Mouse (Mus musculus): ENCODE measurements around the gene Dpp6. TPM values are rescaled to one million over a fixed set of nuclear protein-coding genes. Genes with fewer than 3 reads are reported as not detected.

Gene Dpp6
- polyA plus RNA-seq (2012; rRNA removed), result 0.62 and 0.64 TPM in 2 replicates

- no peak for DNase-seq (ENCODE audit: low read depth, low spot score)
- WGBS, result 6% methylated on average over 48 of the region's 48 CpGs
Measured at GRCm38 (mm10) chr5:26816975-26817941, at the start of gene Dpp6. TSS of gene Dpp6 (plus strand) at chr5:26817203.

- WGBS, result 67% methylated on average over 3 of the region's 3 CpGs
- no peak for DNase-seq (ENCODE audit: low read depth, low spot score)
Measured at GRCm38 (mm10) chr5:26783955-26784354, 33.0 kb upstream of the Dpp6 start.

DNA sequence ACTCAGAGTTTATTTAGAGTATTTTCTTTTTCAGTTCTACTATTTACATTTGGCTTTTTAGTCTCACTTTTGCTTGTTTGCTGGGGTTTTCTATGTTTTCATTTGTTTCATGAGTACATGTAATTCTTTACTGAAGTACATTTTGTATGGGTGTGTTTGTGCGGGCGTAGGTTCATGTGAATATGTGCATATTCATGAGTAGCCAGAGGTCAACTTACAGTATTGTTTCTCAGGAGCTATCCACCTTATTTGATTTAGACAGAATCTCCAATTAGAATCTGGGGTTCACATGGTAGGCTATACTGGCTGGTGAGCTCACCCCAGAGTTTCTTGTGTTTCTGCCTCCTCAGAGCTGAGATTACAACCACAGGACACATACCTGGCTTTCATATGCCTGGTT lies 21.5 kb upstream of the Dpp6 start:
- no peak for DNase-seq (ENCODE audit: low read depth, low spot score)
- 99% methylated on average over 2 of the region's 2 CpGs for WGBS

- WGBS, result 74% methylated on average over 1 of the region's 1 CpGs
- no peak for DNase-seq (ENCODE audit: low read depth, low spot score)
Measured at GRCm38 (mm10) chr5:26835972-26836371, 19.0 kb downstream of the Dpp6 start.

DNA sequence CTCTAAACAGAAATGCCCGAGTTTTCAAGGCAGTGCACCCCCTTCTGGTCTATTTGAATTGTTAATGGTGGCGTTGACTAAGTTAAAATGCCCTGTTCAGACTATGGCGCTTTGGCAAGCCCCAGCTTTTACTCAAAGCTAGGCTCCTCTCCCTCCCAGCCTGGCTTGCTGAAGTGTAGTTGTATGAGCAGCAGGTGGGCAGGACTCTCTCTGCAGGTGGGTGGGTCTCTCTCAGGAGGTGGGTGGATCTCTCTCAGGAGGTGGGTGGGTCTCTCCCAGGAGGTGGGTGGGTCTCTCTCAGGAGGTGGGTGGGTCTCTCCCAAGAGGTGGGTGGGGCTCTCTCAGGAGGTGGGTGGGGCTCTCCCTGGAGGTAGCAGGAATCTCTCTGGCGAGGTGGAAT lies 24.1 kb downstream of the Dpp6 start:
- no peak for DNase-seq (ENCODE audit: low read depth, low spot score)
- 27% methylated on average over 4 of the region's 4 CpGs for WGBS

GRCm38 (mm10) chr5:26854746-26855145 lies 37.7 kb downstream of the Dpp6 start:
- 68% methylated on average over 4 of the region's 4 CpGs for WGBS
- DNase-seq (ENCODE audit: low read depth, low spot score), result no peak

DNA sequence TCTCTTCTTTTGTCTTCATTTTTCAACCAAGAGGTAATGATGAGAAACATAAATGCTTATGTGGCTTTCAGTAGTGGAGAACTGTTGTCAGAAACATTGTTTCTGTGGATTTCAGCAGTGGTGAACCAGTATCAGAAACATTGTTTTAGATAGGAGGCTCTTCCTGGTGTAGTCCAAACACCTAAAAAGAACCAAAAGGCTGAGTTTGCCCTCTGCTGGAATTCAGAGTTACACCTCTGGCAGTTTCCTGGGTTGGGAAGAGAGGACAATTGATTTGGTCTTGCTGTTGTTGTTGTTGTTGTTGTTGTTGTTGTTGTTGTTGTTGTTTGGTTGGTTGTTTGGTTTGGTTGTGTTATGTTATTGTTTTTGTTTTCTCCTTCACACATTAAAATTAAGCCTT lies 58.4 kb downstream of the Dpp6 start:
- no peak for DNase-seq (ENCODE audit: low read depth, low spot score)

DNA sequence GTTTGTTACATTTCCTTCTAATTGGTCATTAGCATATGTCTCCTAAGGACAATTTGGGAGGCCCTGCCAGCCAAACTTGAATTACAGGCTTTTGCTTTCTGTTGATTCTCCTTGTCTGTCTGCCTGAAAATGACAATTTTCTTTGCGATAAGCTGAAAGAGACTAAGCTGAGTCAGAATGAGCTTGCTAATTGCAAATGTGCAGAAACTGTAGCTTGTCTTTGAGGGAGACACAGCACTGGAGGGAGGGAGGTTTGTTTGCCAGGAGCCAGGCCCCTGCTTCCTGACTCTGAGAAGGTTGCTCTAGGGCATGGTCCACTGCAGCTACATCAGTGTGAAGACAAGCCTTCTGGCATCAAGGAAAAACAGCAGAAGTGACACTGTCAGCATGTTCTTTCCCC lies 70.5 kb downstream of the Dpp6 start:
- DNase-seq (ENCODE audit: low read depth, low spot score), result no peak
- WGBS, result 78% methylated on average over 1 of the region's 1 CpGs

DNA sequence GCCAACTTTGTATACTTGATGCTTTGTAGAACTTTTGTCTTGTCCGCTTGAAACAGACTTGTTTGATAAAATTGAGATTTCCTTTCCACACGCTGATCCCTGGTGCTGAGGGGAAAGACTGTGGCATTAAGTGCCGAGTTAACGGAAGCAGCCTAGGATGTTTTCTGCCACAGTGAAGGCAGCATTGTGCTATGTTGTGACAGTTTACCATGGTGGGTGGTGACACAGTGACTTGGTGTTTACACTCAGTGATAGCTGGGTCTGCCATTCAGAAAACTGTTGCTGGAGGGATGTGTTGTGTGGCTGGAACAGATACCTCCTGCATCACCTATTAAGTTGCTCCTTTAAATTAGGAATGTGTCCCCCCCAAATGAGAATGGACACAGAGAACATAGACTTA lies 71.1 kb downstream of the Dpp6 start:
- WGBS, result 83% methylated on average over 4 of the region's 4 CpGs

GRCm38 (mm10) chr5:26894346-26894745 lies 77.3 kb downstream of the Dpp6 start:
- no peak for DNase-seq (ENCODE audit: low read depth, low spot score)
- WGBS, result 5% methylated on average over 3 of the region's 3 CpGs

More for the DNA sequence above, 71.1 kb downstream of the Dpp6 start:
- DNase-seq (ENCODE audit: low read depth, low spot score), result no peak

GRCm38 (mm10) chr5:26903786-26904185 lies 86.8 kb downstream of the Dpp6 start:
- WGBS, result 10% methylated on average over 9 of the region's 9 CpGs
- DNase-seq (ENCODE audit: low read depth, low spot score), result no peak

- no peak for DNase-seq (ENCODE audit: low read depth, low spot score)
- 2% methylated on average over 32 of the region's 32 CpGs for WGBS
Measured at GRCm38 (mm10) chr5:26904324-26905041, 87.5 kb downstream of the Dpp6 start.

- WGBS, result 77% methylated on average over 7 of the region's 7 CpGs
- no peak for DNase-seq (ENCODE audit: low read depth, low spot score)
Measured at GRCm38 (mm10) chr5:26907151-26907550, 90.1 kb downstream of the Dpp6 start.

DNA sequence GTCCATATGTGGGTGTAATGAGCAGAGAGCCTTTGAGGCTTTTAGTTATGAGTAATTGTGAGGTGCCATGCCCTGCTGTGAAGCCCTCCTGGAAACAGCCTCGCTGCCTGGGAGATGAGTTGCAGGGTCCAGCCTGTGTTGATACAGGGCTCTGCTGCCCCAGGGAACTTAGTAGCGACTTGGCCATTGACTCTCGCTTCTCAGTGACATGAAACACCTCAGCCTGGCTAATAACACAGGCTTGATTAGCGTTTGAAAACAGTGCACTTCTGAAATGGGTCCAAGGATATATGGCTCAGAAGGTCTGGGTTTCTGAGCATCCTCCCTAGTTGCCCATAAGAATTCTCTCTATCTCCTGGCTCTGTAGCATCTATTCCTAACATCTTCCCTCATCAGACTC lies 91.6 kb downstream of the Dpp6 start:
- 61% methylated on average over 4 of the region's 4 CpGs for WGBS
- no peak for DNase-seq (ENCODE audit: low read depth, low spot score)

DNA sequence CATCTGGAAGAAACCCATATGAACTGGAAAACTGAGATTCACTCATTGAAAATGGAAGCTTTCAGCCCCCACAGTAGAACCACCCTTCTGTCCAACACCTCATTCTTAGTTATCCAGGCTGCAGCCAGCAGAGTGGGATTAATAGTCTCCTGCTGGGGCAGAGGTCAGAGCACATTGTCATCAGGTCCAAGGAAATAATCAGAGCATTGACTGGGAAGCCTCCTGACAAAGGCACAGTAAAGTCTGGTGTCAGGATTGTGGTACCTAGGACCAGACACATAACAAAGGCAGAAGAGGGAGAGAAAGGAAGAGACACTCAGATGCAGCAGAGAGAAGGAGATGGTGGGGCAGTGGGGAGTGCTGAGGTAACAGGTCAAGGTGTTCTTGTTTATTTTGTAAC lies 93.3 kb downstream of the Dpp6 start:
- DNase-seq (ENCODE audit: low read depth, low spot score), result no peak

DNA sequence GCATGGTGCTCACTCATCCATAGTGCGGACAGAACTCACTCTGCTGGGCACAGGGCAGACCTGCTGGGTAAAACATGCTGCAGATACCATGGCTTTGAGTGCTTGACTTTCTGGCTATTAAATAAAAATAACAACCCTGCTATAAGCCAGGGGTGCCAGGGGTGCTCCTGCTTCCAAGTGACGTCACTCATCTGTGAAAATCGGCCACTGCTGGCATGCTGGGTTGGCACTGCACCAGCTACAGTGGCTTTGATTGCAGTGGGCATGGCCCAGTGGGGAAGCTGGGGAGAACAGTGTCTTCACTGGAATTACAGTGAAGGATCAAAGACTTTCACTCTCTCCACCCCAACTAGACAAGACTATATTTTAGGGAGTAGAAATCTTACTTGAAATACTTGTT lies 95.0 kb downstream of the Dpp6 start:
- no peak for DNase-seq (ENCODE audit: low read depth, low spot score)
- WGBS, result 69% methylated on average over 3 of the region's 3 CpGs

DNA sequence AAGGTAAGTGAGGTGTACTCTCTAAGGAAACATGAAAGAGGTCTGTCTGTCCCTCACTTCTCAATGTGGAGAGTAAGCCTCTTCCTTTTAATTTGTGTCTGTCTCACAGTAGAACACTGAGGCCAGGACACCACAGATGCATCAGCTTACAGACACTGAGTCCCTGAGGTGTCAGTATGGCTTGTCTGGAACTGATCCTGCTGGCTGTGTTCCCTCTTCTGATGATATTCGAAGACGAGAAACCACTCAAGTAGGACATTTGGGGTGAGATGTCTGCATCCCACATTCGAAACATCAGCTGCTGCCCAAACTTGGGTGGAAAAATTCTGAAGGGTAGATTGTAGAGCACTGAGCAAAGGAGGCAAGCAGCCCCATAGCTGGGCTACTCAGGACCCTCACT lies 101.8 kb downstream of the Dpp6 start:
- no peak for DNase-seq (ENCODE audit: low read depth, low spot score)
- WGBS, result 79% methylated on average over 3 of the region's 3 CpGs

- WGBS, result 81% methylated on average over 5 of the region's 5 CpGs
- DNase-seq (ENCODE audit: low read depth, low spot score), result no peak
Measured at GRCm38 (mm10) chr5:26924552-26924951, 107.5 kb downstream of the Dpp6 start.

DNA sequence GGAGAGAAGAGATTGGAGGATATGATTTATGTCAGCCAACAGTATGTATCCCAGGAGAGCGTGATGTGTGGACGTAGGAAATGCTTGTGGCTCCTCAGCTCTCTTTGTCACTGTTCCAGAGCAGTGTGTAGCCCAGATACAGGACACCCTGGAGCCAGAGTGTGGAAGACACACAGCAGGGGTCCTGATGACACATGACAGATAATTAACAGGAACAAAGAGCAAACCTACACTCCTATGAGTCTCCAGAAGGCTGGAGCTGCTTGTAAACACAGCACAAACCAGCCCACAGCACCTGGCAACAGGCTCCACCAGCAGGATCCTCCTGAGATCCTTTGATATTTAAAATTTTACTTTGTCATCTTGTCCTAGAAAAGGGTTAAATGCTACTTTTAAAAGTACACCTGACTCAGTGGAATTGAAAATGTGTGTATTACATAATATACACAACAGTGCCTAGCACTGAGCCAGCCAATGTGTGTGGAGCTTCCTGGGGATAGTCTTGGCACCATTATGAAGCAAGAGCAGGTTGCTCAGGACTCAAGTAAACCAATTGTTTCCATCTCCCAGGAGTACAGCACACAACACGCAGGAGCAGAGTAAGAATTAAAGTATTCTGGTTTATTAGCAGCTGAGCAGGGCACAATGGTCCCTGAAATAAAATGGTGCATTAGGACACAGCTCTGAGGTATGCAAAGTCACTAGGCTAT lies 115.6 kb downstream of the Dpp6 start:
- no peak for DNase-seq (ENCODE audit: low read depth, low spot score)
- 50% methylated on average over 3 of the region's 3 CpGs for WGBS

GRCm38 (mm10) chr5:26934911-26935310 lies 117.9 kb downstream of the Dpp6 start:
- 69% methylated on average over 6 of the region's 6 CpGs for whole genome bisulfite sequencing
- DNase-seq (ENCODE audit: low read depth, low spot score), result no peak

All from large intestine, adult 2 months (tissue).